Mouse (Mus musculus) hindbrain, embryonic 16.5 days (tissue): ENCODE data around the gene Tanc1. TPM values are rescaled to one million over a fixed set of nuclear protein-coding genes. Genes with fewer than 3 reads are reported as not detected.

Experiments used
- ATAC-seq: fragments of 200-750 bp; cut with Nextera tagmentation; 2 replicates; pipeline ENCODE4 v1.8.0; 2017; ENCODE audit warnings: moderate TSS enrichment, moderate library complexity
- H3K27ac ChIP-seq: fragments of 300-500 bp; sonication (generic); 2 replicates; pipeline ENCODE4 v1.5.1; 2014; ENCODE audit warnings: low read depth, mild to moderate bottlenecking, control low read depth, low read length, moderate library complexity
- H3K27me3 ChIP-seq: fragments of 300-500 bp; sonication (generic); replicated peaks from 2 replicates; pipeline ENCODE4 v1.6.1; 2014; ENCODE audit warnings: low read length; ENCODE audit not compliant: control insufficient read depth, insufficient read depth
- H3K36me3 ChIP-seq: fragments of 300-500 bp; sonication (generic); 2 replicates; pipeline ENCODE4 v1.6.1; 2014; ENCODE audit warnings: mild to moderate bottlenecking, low read length, moderate library complexity, mixed read lengths; ENCODE audit not compliant: control insufficient read depth, insufficient read depth
- H3K4me1 ChIP-seq: fragments of 300-500 bp; sonication (generic); 2 replicates; pipeline ENCODE4 v1.6.1; 2014; ENCODE audit warnings: low read depth, low read length; ENCODE audit not compliant: control insufficient read depth, insufficient read depth
- H3K4me2 ChIP-seq: fragments of 300-500 bp; sonication (generic); 2 replicates; pipeline ENCODE4 v1.6.1; 2014; ENCODE audit warnings: mild to moderate bottlenecking, low read length, control low read depth, moderate library complexity
- H3K4me3 ChIP-seq: fragments of 300-500 bp; sonication (generic); 2 replicates; pipeline ENCODE4 v1.5.1; 2014; ENCODE audit warnings: mild to moderate bottlenecking, low read length, control low read depth, moderate library complexity
- H3K9ac ChIP-seq: fragments of 300-500 bp; sonication (generic); 2 replicates; pipeline ENCODE4 v1.6.1; 2014; ENCODE audit warnings: low read depth, mild to moderate bottlenecking, control low read depth, low read length, moderate library complexity
- H3K9me3 ChIP-seq: fragments of 300-500 bp; sonication (generic); 2 replicates; pipeline ENCODE4 v1.6.1; 2014; ENCODE audit warnings: mild to moderate bottlenecking, low read length, moderate library complexity; ENCODE audit not compliant: control insufficient read depth
- WGBS: fragments of 180-500 bp; shearing (Covaris S2); extraction: QIAGEN DNeasy Blood & Tissue Kit; methylation state at CpG from one replicate; pipeline ENCODE4 v1.1.7; 2014; 5-methylcytosine and 5-hydroxymethylcytosine counted together
- polyA plus RNA-seq: library from polyadenylated mRNA; unstranded; fragments of >200 nt; fragmentation: Nextera tagmentation; extraction: Ambion mirVana; gene quantifications from 2 replicates; pipeline ENCODE4 v1.2.1, GENCODE M21; 2015

The Tanc1 gene
- polyA plus RNA-seq, 1 experiment from 2014 or later, result 7.4 TPM

GRCm38 (mm10) chr2:59831831-59832230 is 220.0 kb downstream of the Tanc1 start:
- no peak for ATAC-seq
- Histone ChIP-seq H3K27me3 (no peaks in the 10 kb centered on the region), H3K4me3 (no peak overlapping the region), H3K9me3 (no peaks in the 10 kb centered on the region), H3K36me3 (no peaks in the 10 kb centered on the region), H3K9ac (no peak overlapping the region), H3K27ac (no peak overlapping the region), H3K4me2 (no peak overlapping the region), H3K4me1 (peaks cover 21% of the 10 kb centered on the region)
- WGBS, result 87% methylated on average over 7 of the region's 7 CpGs

- H3K4me2 ChIP-seq, result no peak overlapping the region
- H3K27me3 ChIP-seq, result no peaks in the 10 kb centered on the region
- H3K27ac ChIP-seq, result peak overlapping the region; percentile 52
- H3K4me3 ChIP-seq, result no peak overlapping the region
- 92% methylated on average over 8 of the region's 8 CpGs for WGBS
- peaks cover 12% of the 10 kb centered on the region for H3K4me1 ChIP-seq
- peak; percentile 38; the same call in 1 of the 2 replicates for ATAC-seq
- 0 out of 2 replicates have a peak, but pooled peaks cover 2% of the 10 kb centered on the region for H3K36me3 ChIP-seq
- H3K9ac ChIP-seq, result no peak overlapping the region
- H3K9me3 ChIP-seq, result no peaks in the 10 kb centered on the region
Measured at GRCm38 (mm10) chr2:59838825-59839224, 227.0 kb downstream of the Tanc1 start.

GRCm38 (mm10) chr2:59839755-59840154 is 227.9 kb downstream of the Tanc1 start:
- 73% methylated on average over 2 of the region's 2 CpGs for WGBS
- 0 out of 2 replicates have a peak, but pooled peaks cover 2% of the 10 kb centered on the region for H3K36me3 ChIP-seq
- ATAC-seq, result no peak

GRCm38 (mm10) chr2:59840191-59840590 is 228.3 kb downstream of the Tanc1 start:
- WGBS, result 27% methylated on average over 4 of the region's 4 CpGs
- Histone ChIP-seq H3K4me3 (no peak overlapping the region), H3K36me3 (0 out of 2 replicates have a peak, but pooled peaks cover 2% of the 10 kb centered on the region), H3K9ac (no peak overlapping the region), H3K4me2 (no peak overlapping the region), H3K4me1 (peaks cover 12% of the 10 kb centered on the region), H3K9me3 (no peaks in the 10 kb centered on the region), H3K27me3 (no peaks in the 10 kb centered on the region), H3K27ac (peak overlapping the region; percentile 61; the same call in 1 of the 2 replicates)
- ATAC-seq, result no peak

More at GRCm38 (mm10) chr2:59839755-59840154, 227.9 kb downstream of the Tanc1 start:
- Histone ChIP-seq H3K27ac (peak overlapping the region; percentile 61; the same call in 1 of the 2 replicates), H3K27me3 (no peaks in the 10 kb centered on the region), H3K4me3 (no peak overlapping the region), H3K9me3 (no peaks in the 10 kb centered on the region), H3K4me1 (peaks cover 12% of the 10 kb centered on the region), H3K4me2 (no peak overlapping the region), H3K9ac (no peak overlapping the region)

- no peak overlapping the region for H3K9ac ChIP-seq
- peak; percentile 40; the same call in 1 of the 2 replicates for ATAC-seq
- H3K4me1 ChIP-seq, result peaks cover 12% of the 10 kb centered on the region
- peak overlapping the region; percentile 44; the same call in 1 of the 2 replicates for H3K27ac ChIP-seq
- 0 out of 2 replicates have a peak, but pooled peaks cover 2% of the 10 kb centered on the region for H3K36me3 ChIP-seq
- no peaks in the 10 kb centered on the region for H3K27me3 ChIP-seq
- no peak overlapping the region for H3K4me3 ChIP-seq
- H3K9me3 ChIP-seq, result no peaks in the 10 kb centered on the region
- WGBS, result 50% methylated on average over 12 of the region's 12 CpGs
- H3K4me2 ChIP-seq, result no peak overlapping the region
Measured at GRCm38 (mm10) chr2:59841189-59841939, 229.5 kb downstream of the Tanc1 start.

GRCm38 (mm10) chr2:59841944-59842343 is 230.1 kb downstream of the Tanc1 start:
- H3K27me3 ChIP-seq, result no peaks in the 10 kb centered on the region
- no peak overlapping the region for H3K9ac ChIP-seq
- H3K27ac ChIP-seq, result no peak overlapping the region
- 77% methylated on average over 11 of the region's 11 CpGs for WGBS
- no peak overlapping the region for H3K4me2 ChIP-seq
- H3K4me3 ChIP-seq, result no peak overlapping the region
- no peaks in the 10 kb centered on the region for H3K9me3 ChIP-seq
- no peak for ATAC-seq
- H3K4me1 ChIP-seq, result peaks cover 12% of the 10 kb centered on the region
- H3K36me3 ChIP-seq, result 0 out of 2 replicates have a peak, but pooled peaks cover 2% of the 10 kb centered on the region

GRCm38 (mm10) chr2:59842556-59843008 is 230.7 kb downstream of the Tanc1 start:
- Histone ChIP-seq H3K27ac (no peak overlapping the region), H3K4me3 (no peak overlapping the region), H3K27me3 (no peaks in the 10 kb centered on the region), H3K36me3 (0 out of 2 replicates have a peak, but pooled peaks cover 1% of the 10 kb centered on the region), H3K4me2 (no peak overlapping the region), H3K9ac (no peak overlapping the region), H3K4me1 (peaks cover 12% of the 10 kb centered on the region), H3K9me3 (no peaks in the 10 kb centered on the region)
- ATAC-seq, result no peak
- 71% methylated on average over 6 of the region's 6 CpGs for WGBS

GRCm38 (mm10) chr2:59843156-59843555 is 231.3 kb downstream of the Tanc1 start:
- Histone ChIP-seq H3K4me2 (no peak overlapping the region), H3K36me3 (no peaks in the 10 kb centered on the region), H3K27ac (no peak overlapping the region), H3K4me3 (no peak overlapping the region), H3K9ac (no peak overlapping the region), H3K27me3 (no peaks in the 10 kb centered on the region), H3K4me1 (peaks cover 12% of the 10 kb centered on the region), H3K9me3 (no peaks in the 10 kb centered on the region)
- 78% methylated on average over 21 of the region's 21 CpGs for WGBS
- ATAC-seq, result no peak

- H3K9ac ChIP-seq, result no peak overlapping the region
- H3K27ac ChIP-seq, result no peak overlapping the region
- H3K9me3 ChIP-seq, result no peaks in the 10 kb centered on the region
- 89% methylated on average over 6 of the region's 6 CpGs for WGBS
- no peak overlapping the region for H3K4me2 ChIP-seq
- H3K4me1 ChIP-seq, result peaks cover 12% of the 10 kb centered on the region
- no peak overlapping the region for H3K4me3 ChIP-seq
- H3K27me3 ChIP-seq, result no peaks in the 10 kb centered on the region
- H3K36me3 ChIP-seq, result no peaks in the 10 kb centered on the region
- no peak for ATAC-seq
Measured at GRCm38 (mm10) chr2:59843848-59844247, 232.0 kb downstream of the Tanc1 start.
